Mouse (Mus musculus) testis, postnatal 10 days (tissue): ENCODE results near the gene Jade3.

ENCODE experiments used
- DNase-seq: peaks from one replicate; pipeline ENCODE4 v3.0.0; 2021; ENCODE audit warnings: low spot score

Jade3 gene

GRCm38 (mm10) chrX:20548011-20548879 is 122.8 kb downstream of the Jade3 start:
- DNase-seq: peak; percentile 40

- DNase-seq: no peak
Measured at GRCm38 (mm10) chrX:20548880-20549440, 123.5 kb downstream of the Jade3 start.

- no peak for DNase-seq
Measured at GRCm38 (mm10) chrX:20549532-20549931, 124.0 kb downstream of the Jade3 start, which contains the start of gene Rgn. Rgn (plus strand) TSS chrX:20549787.

- DNase-seq: no peak
Measured at GRCm38 (mm10) chrX:20552199-20552598, 126.7 kb downstream of the Jade3 start.

GRCm38 (mm10) chrX:20561846-20562245 is 136.4 kb downstream of the Jade3 start:
- DNase-seq: no peak

GRCm38 (mm10) chrX:20563941-20564340 is 138.5 kb downstream of the Jade3 start:
- DNase-seq: no peak
